Mouse (Mus musculus) neural tube, embryonic 15.5 days (tissue): Measurements from ENCODE around the gene Itgad. TPM values are rescaled to one million over a fixed set of nuclear protein-coding genes. Genes with fewer than 3 reads are reported as not detected.
A peak's percentile ranks its signal among the peaks of the same experiment; 100 is the strongest.

Experiments used
- ATAC-seq: fragments of 200-750 bp; cut with Nextera tagmentation; 2 replicates; pipeline ENCODE4 v1.8.0; 2017; ENCODE audit warnings: mild to moderate bottlenecking, moderate TSS enrichment, moderate library complexity; ENCODE audit not compliant: low FRiP score
- H3K27ac ChIP-seq: fragments of 300-500 bp; sonication (generic); replicated peaks from 2 replicates; pipeline ENCODE4 v1.5.1; 2015; ENCODE audit warnings: mild to moderate bottlenecking, inconsistent platforms
- H3K27me3 ChIP-seq: fragments of 300-500 bp; sonication (generic); replicated peaks from 2 replicates; pipeline ENCODE4 v1.6.1; 2015; ENCODE audit warnings: inconsistent platforms
- H3K36me3 ChIP-seq: fragments of 300-500 bp; sonication (generic); 2 replicates; pipeline ENCODE4 v1.6.1; 2015; ENCODE audit warnings: inconsistent platforms
- H3K4me1 ChIP-seq: fragments of 300-500 bp; sonication (generic); 2 replicates; pipeline ENCODE4 v1.6.1; 2015; ENCODE audit warnings: inconsistent platforms
- H3K4me2 ChIP-seq: fragments of 300-500 bp; sonication (generic); 2 replicates; pipeline ENCODE4 v1.6.1; 2015; ENCODE audit warnings: inconsistent platforms, mild to moderate bottlenecking, moderate library complexity
- H3K4me3 ChIP-seq: fragments of 300-500 bp; sonication (generic); replicated peaks from 2 replicates; pipeline ENCODE4 v1.5.1; 2015; ENCODE audit warnings: mild to moderate bottlenecking, inconsistent platforms
- H3K9ac ChIP-seq: fragments of 300-500 bp; sonication (generic); replicated peaks from 2 replicates; pipeline ENCODE4 v1.6.1; 2015; ENCODE audit warnings: mild to moderate bottlenecking, inconsistent platforms
- H3K9me3 ChIP-seq: fragments of 300-500 bp; sonication (generic); replicated peaks from 2 replicates; pipeline ENCODE4 v1.6.1; 2016; ENCODE audit warnings: inconsistent platforms
- WGBS: fragments of 180-500 bp; shearing (Covaris S2); methylation state at CpG from one replicate; pipeline ENCODE4 v1.1.7; 2015; ENCODE audit warnings: mixed read lengths; 5-methylcytosine and 5-hydroxymethylcytosine counted together
- polyA plus RNA-seq: library from polyadenylated mRNA; unstranded; fragments of >200 nt; fragmentation: Nextera tagmentation; extraction: Ambion mirVana; gene quantifications from 2 replicates; pipeline ENCODE4 v1.2.1, GENCODE M21; 2015

The Itgad gene
- polyA plus RNA-seq, 1 experiment from 2014 or later: 0.04 TPM

DNA sequence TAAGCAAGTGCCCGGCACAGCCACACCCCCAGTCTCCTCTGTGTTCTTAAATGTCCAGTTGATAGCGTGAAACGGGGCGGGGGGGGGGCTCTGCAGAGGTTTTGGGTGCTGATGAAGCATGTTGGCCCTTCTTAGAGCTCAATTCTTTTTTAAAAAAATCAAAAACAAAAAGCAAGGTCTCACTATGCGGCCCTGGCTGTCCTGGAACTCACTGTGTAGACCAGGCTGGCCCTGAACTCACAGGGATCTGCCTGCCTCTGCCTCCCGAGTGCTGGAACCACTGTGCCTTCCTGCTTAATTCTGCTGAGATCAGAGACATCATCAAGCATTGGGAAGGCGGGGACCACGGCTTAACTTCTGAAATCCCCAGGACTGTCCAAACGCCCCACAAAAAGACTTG is 47.4 kb downstream of the Itgad start:
- no peaks in the 10 kb centered on the region for H3K36me3 ChIP-seq
- H3K27me3 ChIP-seq: no peaks in the 10 kb centered on the region
- no peak overlapping the region for H3K4me2 ChIP-seq
- no peaks in the 10 kb centered on the region for H3K9me3 ChIP-seq
- WGBS: 91% methylated on average over 9 of the region's 9 CpGs
- no peaks in the 10 kb centered on the region for H3K4me1 ChIP-seq
- no peak for ATAC-seq
- H3K27ac ChIP-seq: no peak overlapping the region
- no peak overlapping the region for H3K4me3 ChIP-seq
- no peak overlapping the region for H3K9ac ChIP-seq

DNA sequence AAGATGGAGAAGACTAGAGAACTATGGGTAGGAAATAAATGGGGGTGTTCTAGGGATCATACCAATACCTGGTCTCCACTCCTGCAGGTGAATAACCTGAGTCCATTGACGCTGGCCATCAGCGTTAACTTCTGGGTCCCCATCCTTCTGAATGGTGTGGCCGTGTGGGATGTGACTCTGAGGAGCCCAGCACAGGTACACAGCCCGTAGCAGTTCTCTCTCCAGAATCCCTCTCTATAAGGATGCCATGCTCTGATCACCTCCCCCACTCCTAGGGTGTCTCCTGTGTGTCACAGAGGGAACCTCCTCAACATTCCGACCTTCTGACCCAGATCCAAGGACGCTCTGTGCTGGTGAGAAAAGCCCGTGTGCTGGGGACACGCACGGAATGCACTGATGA is 48.9 kb downstream of the Itgad start:
- H3K27ac ChIP-seq: no peak overlapping the region
- H3K4me3 ChIP-seq: no peak overlapping the region
- 77% methylated on average over 9 of the region's 9 CpGs for WGBS
- H3K36me3 ChIP-seq: no peaks in the 10 kb centered on the region
- H3K9me3 ChIP-seq: no peaks in the 10 kb centered on the region
- H3K4me1 ChIP-seq: no peaks in the 10 kb centered on the region
- H3K4me2 ChIP-seq: no peak overlapping the region
- no peaks in the 10 kb centered on the region for H3K27me3 ChIP-seq
- H3K9ac ChIP-seq: no peak overlapping the region
- no peak for ATAC-seq

DNA sequence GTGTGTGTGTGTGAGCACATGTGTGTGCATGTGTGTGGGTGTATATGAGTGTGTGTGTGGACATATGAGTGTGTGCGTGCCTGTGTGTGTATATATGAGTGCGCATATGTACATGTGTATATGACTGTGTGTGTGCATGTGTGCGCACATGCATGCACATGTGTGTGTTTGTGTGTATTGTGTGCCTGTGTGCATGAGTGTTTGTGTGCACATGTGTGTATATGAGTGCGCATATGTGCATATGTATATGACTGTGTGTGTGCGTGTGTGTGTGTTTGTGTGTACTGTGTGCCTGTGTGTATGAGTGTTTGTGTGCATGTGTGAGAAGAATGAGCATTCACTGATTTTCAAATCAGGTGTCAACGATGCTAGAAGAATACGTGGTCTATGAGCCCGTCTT is 50.0 kb downstream of the Itgad start:
- no peaks in the 10 kb centered on the region for H3K36me3 ChIP-seq
- H3K27ac ChIP-seq: no peak overlapping the region
- no peak overlapping the region for H3K4me2 ChIP-seq
- no peaks in the 10 kb centered on the region for H3K9me3 ChIP-seq
- no peak overlapping the region for H3K4me3 ChIP-seq
- H3K27me3 ChIP-seq: no peaks in the 10 kb centered on the region
- H3K4me1 ChIP-seq: no peaks in the 10 kb centered on the region
- no peak overlapping the region for H3K9ac ChIP-seq
- 88% methylated on average over 8 of the region's 8 CpGs for WGBS
- no peak for ATAC-seq

DNA sequence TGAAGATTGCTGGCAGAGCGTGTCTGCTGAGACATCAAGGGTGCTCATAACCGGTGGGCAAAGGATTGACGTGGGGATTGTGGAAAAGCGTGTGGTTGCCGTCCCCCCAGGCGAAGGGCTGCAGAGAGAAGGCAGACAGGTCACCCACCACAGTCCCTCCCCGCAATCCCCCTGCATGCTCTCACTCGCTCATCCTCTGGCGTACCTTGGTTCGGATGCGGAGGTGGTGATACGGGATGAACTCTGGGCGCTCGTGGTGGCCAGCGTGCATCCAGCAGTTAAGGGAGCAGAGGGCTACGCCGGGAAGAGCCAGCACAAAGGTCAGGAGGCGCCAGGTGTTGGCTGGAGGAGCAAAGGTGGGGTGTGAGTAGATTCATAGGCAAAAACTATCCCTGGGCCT is 51.5 kb downstream of the Itgad start:
- 92% methylated on average over 18 of the region's 18 CpGs for WGBS
- Histone ChIP-seq H3K9me3 (no peaks in the 10 kb centered on the region), H3K27ac (no peak overlapping the region), H3K4me2 (no peak overlapping the region), H3K36me3 (no peaks in the 10 kb centered on the region), H3K9ac (no peak overlapping the region), H3K4me3 (no peak overlapping the region), H3K27me3 (no peaks in the 10 kb centered on the region), H3K4me1 (no peaks in the 10 kb centered on the region)
- ATAC-seq: no peak

DNA sequence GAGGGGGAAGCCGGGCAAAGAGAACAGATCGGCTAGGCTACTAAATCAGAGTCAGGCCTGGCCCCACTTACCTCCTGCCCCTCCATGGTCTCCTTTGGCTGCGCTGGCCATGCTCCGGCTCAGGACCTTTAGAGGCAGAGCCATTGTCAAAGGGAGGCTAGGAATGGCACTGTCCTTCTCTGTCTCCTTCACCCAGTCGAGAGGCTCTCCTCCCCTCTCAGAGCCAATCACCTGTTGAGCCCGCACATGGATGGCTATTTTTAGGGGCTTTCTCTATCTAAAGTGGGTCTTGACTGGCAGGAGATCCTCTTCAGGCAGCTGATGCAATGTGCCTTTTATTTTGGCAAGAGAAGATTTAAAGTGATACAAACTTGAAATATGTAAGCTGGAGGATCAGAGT is 52.0 kb downstream of the Itgad start, which contains the start of gene Cox6a2:
TSS of gene Cox6a2 (minus strand) at position 236 of the 400 bp plus-strand sequence.
- H3K9me3 ChIP-seq: no peaks in the 10 kb centered on the region
- no peaks in the 10 kb centered on the region for H3K36me3 ChIP-seq
- no peaks in the 10 kb centered on the region for H3K4me1 ChIP-seq
- H3K27ac ChIP-seq: no peak within 1 kb of the TSS
- H3K4me2 ChIP-seq: no peak within 1 kb of the TSS
- H3K27me3 ChIP-seq: no peaks in the 10 kb centered on the region
- H3K4me3 ChIP-seq: no peak within 1 kb of the TSS
- WGBS: 86% methylated on average over 6 of the region's 6 CpGs
- no peak within 1 kb of the TSS for H3K9ac ChIP-seq
- ATAC-seq: no peak

DNA sequence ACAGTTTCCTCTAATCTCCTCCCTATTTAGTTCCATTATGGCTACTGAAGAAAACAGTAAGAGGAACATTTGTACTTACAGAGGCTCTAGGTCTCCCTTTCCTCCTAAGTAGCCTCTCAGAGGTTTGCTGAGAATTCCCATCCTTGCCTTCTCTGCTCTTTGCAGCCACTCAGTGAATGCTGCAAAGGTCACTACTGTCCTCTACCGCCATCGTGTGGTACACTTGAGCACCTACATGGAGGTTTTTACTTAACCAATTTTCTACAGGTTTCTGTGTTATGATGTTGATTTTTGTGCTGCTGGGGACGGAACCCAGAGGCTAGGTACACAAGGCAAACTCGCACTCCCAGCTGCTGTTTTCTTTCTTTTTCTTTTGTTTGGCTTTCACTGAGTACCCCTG is 54.0 kb downstream of the Itgad start:
- no peak overlapping the region for H3K27ac ChIP-seq
- no peaks in the 10 kb centered on the region for H3K4me1 ChIP-seq
- no peak overlapping the region for H3K9ac ChIP-seq
- no peaks in the 10 kb centered on the region for H3K36me3 ChIP-seq
- 5% methylated on average over 4 of the region's 4 CpGs for WGBS
- no peak overlapping the region for H3K4me3 ChIP-seq
- no peaks in the 10 kb centered on the region for H3K9me3 ChIP-seq
- no peaks in the 10 kb centered on the region for H3K27me3 ChIP-seq
- ATAC-seq: no peak
- no peak overlapping the region for H3K4me2 ChIP-seq

DNA sequence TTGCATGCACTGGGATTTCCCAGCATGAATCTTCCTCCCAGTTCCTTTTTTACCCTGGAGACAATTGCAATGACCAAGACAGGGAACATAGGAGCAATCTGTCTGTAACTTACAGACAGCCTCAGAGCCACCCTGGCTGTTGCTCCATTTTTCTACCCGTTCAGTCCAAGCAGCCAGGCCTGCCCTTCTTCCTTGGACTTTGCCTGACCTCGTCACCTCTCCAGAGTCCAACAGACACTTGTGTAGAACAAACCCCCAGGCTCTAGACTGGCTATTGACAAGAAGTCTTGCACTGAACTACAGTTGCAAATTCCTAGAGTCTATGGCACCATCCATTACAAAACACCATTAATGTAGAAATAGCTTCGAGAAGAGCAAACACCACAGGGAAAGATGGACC is 55.6 kb downstream of the Itgad start:
- H3K4me1 ChIP-seq: no peaks in the 10 kb centered on the region
- H3K27ac ChIP-seq: no peak overlapping the region
- H3K4me3 ChIP-seq: no peak overlapping the region
- ATAC-seq: no peak
- 68% methylated on average over 3 of the region's 3 CpGs for WGBS
- no peaks in the 10 kb centered on the region for H3K27me3 ChIP-seq
- no peaks in the 10 kb centered on the region for H3K9me3 ChIP-seq
- no peaks in the 10 kb centered on the region for H3K36me3 ChIP-seq
- H3K9ac ChIP-seq: no peak overlapping the region
- no peak overlapping the region for H3K4me2 ChIP-seq

DNA sequence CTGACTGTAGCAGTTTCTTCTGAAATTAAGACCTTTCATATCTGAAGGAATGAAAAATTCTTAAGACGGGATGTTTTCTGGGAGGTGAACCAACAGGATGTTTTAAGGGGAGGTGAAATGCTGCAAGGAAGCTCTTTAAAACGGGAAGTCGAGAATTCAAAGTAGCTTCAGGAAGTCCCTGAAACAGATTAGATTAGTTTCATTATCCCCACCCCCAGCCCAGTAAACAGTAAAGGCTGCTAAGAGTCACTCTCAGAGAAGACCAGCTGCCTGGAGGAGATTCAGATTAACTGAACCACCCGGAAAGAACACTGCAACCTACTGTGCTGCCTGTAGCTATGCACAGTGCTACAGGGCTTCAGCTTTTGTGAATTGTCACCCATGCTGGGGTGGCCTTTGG is 65.8 kb downstream of the Itgad start:
- Histone ChIP-seq H3K4me2 (no peak overlapping the region), H3K27me3 (no peaks in the 10 kb centered on the region), H3K27ac (no peak overlapping the region), H3K36me3 (no peaks in the 10 kb centered on the region), H3K9me3 (no peaks in the 10 kb centered on the region), H3K4me1 (no peaks in the 10 kb centered on the region), H3K9ac (no peak overlapping the region), H3K4me3 (no peak overlapping the region)
- 91% methylated on average over 4 of the region's 4 CpGs for WGBS
- ATAC-seq: no peak

DNA sequence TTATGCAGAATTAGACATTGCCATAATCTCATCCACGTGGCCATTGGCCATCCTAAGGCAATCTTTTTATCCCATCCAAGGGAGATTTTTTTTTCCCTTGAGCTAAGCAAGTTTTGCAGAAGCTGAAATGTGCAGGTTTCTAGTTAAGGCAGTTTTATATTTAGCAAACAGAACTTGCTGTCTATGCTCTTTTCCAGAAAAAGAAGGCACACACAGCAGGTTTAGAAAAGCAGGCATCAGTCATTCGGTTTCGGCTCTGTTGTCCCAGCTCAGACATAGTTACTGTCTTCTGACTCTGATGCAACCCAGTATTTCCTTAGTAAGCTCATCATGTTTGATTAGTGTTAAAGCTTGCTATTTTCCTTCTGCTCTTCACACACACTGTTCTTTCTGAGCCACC is 66.8 kb downstream of the Itgad start:
- Histone ChIP-seq H3K4me1 (no peaks in the 10 kb centered on the region), H3K4me3 (no peak overlapping the region), H3K27me3 (no peaks in the 10 kb centered on the region), H3K9ac (no peak overlapping the region), H3K36me3 (no peaks in the 10 kb centered on the region), H3K4me2 (no peak overlapping the region), H3K27ac (no peak overlapping the region), H3K9me3 (no peaks in the 10 kb centered on the region)
- ATAC-seq: no peak
- WGBS: 82% methylated on average over 3 of the region's 3 CpGs

DNA sequence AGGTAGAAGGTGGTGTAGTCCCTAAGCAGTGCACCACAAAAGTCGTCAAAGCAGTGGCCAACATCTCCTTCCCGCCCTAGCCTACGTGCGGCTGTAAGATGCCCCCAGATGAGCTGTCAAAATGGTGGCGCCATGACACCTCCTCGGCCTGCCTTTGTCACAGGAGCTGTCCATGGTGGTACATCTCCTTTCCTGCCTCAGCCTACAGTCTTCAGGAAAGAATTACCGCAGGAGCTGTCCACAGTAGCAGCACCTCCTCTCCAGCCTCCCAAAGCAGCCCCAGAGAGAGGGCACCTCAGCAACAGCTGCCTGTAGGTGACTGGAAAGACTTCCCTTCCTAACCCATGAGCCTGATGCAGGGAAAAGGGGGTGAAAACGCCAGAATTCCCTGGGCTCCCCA is 77.6 kb downstream of the Itgad start:
- Histone ChIP-seq H3K36me3 (no peaks in the 10 kb centered on the region), H3K9me3 (no peaks in the 10 kb centered on the region), H3K4me2 (no peak overlapping the region), H3K9ac (no peak overlapping the region), H3K4me1 (peaks cover 4% of the 10 kb centered on the region), H3K27ac (no peak overlapping the region), H3K27me3 (no peaks in the 10 kb centered on the region), H3K4me3 (no peak overlapping the region)
- 50% methylated on average over 8 of the region's 8 CpGs for WGBS
- ATAC-seq: no peak

DNA sequence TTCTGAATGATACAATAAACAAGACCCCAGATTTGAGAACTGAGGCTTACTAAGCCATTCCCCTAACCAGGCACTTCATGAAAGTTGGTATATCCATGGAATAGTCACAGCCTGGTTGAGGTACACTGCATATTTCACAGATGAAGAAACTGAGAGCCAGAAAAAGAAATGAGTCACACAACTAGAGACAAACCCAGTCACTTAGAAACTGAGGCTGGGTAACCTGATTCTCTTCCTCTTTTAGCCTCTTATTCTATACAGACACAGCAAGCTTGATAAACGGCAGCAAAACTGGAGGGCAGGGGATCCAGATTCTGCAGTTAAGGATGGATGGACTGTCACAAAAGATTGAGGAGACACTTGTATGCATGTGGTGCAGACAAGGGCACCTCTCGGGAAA is 80.6 kb downstream of the Itgad start:
- Histone ChIP-seq H3K9me3 (no peaks in the 10 kb centered on the region), H3K36me3 (no peaks in the 10 kb centered on the region; the same call in 1 of the 2 replicates), H3K4me2 (no peak overlapping the region), H3K27me3 (no peaks in the 10 kb centered on the region), H3K27ac (no peak overlapping the region), H3K4me1 (peaks cover 21% of the 10 kb centered on the region), H3K9ac (no peak overlapping the region), H3K4me3 (no peak overlapping the region)
- ATAC-seq: no peak
- 89% methylated on average over 2 of the region's 2 CpGs for WGBS

DNA sequence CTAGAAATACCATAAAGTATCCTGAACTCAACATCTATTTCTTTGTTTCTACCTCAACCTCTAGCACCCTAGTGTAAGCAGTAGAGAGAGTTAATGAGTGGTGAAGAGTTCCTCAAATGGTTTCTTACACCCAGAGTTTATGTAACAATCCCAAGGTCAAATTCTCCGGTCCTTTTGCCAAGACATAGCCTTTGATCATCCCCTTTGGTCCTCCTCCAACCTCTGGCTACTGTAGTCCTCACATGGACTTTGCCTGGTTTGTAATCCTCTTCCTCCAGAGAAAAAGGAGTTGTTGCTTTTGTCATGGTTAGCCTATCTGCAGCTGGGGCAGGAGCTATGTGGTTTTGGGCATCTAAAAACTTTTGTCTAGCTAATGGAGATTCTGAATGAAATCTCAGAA is 81.3 kb downstream of the Itgad start:
- 93% methylated on average over 1 of the region's 1 CpGs for WGBS
- Histone ChIP-seq H3K4me1 (peaks cover 26% of the 10 kb centered on the region), H3K36me3 (peaks cover 5% of the 10 kb centered on the region), H3K4me2 (no peak overlapping the region), H3K9me3 (no peaks in the 10 kb centered on the region), H3K27me3 (no peaks in the 10 kb centered on the region), H3K4me3 (no peak overlapping the region), H3K9ac (no peak overlapping the region), H3K27ac (no peak overlapping the region)
- ATAC-seq: no peak

DNA sequence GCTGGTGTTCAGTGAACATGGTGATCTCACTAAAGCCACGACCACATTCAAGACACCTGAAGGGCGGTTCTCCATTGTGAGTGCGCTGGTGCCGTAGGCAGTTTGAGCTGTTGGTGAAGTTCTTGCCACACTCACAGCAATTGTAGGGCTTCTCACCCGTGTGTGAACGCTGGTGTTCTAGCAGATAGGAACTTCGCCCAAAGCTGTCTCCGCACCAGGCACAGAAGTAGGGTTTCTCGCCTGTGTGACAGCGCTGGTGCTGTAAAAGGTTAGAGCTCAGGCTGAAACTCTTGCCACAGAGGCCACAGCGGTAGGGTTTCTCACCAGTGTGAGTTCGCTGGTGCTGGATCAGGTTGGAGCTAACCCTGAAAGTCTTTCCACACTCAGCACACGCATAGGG is 82.2 kb downstream of the Itgad start:
- peak overlapping the region; percentile 83 for H3K9ac ChIP-seq
- H3K4me3 ChIP-seq: peak overlapping the region; percentile 77
- peaks cover 14% of the 10 kb centered on the region for H3K36me3 ChIP-seq
- H3K27ac ChIP-seq: peak overlapping the region; percentile 100
- peak overlapping the region; percentile 72 for H3K4me2 ChIP-seq
- ATAC-seq: no peak
- peaks cover 31% of the 10 kb centered on the region for H3K4me1 ChIP-seq
- H3K27me3 ChIP-seq: no peaks in the 10 kb centered on the region
- 94% methylated on average over 13 of the region's 13 CpGs for WGBS
- no peaks in the 10 kb centered on the region for H3K9me3 ChIP-seq
